12 mouse cellular contexts compared by ENCODE assay signal in the genomic region with DNA sequence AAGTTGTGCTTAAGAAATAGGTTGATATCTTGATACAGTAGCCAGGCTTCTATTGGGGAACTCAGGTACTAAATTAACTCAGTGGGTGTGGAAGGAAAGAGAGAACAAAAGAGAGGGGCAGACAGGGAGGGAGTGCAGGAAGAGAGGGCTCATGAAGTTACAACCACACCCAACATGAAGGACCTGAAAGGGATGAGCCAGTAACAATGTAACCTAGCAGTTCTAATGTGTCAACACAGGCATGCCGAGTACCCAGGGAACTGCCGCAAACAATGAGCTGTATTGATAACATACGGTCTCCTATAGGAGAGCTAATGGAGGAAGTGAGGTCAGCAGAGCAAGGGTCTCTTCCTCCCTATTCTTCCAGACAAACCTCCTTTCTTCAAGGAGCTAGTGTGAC.
"Had no signal": no experiment of that assay in that cellular context is flagged by ENCODE, and none has a peak within 500 bp of the region (broad histone marks: within the 10 kb centered on the region; RNA-seq: fewer than 3 reads in every experiment).

No protein-coding gene starts in this region.

- ATAC-seq: liver, postnatal 0 days; lung, postnatal 0 days; midbrain, embryonic 13.5 days; midbrain, embryonic 15.5 days had no signal

- DNase-seq: liver, postnatal 0 days; lung, adult 2 months; lung, postnatal 14 days; lung, postnatal 36 days; right cerebral cortex, postnatal 14 days; spleen, adult 18-20 months; thymus, adult 18-20 months; thymus, postnatal 25 days; thymus, postnatal 4 days had no signal
